Mouse (Mus musculus) naive thymus-derived CD4-positive, alpha-beta T cell, adult 2 months (primary cell): ENCODE results near the gene Olfr843.

Source experiments
- DNase-seq: peaks from one replicate; pipeline ENCODE4 v3.0.0-alpha.2; 2011; ENCODE audit warnings: low read depth

Gene Olfr843

DNA sequence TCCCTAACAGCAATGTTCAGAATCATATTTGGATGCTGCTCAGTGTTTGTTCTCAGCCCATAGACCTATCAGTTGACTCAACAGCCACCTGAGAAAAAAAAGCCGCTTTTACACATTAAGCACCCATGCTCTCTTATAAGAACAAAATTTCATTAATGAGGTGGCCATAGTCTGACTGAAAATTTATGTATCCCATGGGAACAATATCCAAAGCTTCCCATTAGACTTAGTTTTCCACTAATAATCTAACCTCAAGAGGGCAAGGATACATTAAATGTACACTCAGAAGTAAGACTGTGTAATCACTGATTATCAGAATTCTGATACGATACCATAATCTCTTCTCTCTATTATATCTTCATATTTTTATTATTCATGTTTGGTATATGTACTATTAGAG, at the start of gene Olfr843:
Gene Olfr843 (minus strand): TSS at position 101 of the 400 bp plus-strand sequence.
- no peak for DNase-seq
